8 mouse cellular contexts compared by ENCODE assay signal in genomic region chr11:76449520-76450201, GRCm38 (mm10). TPM values are rescaled to one million over a fixed set of nuclear protein-coding genes. Genes with fewer than 3 reads are reported as not detected.
A peak's percentile ranks its signal among the peaks of the same experiment; 100 is the strongest.
DNase-seq lines count a peak whose midpoint lies in the region; ATAC-seq lines count a peak whose summit lies in the region.

No protein-coding gene starts in this region.

- no peak overlapping the region for H3K4me3 ChIP-seq in lung, embryonic 15.5 days
- no peak overlapping the region for H3K4me3 ChIP-seq in forebrain, embryonic 13.5 days
- H3K4me3 ChIP-seq in heart, embryonic 14.5 days (ENCODE audit: control insufficient read depth in 1 of 2, insufficient read depth in 1 of 2, low read depth in 1 of 2, low read length in 2 of 2): no peak overlapping the region
- peak overlapping the region; percentile 14; the same call in 1 of the 2 replicates for H3K4me3 ChIP-seq in midbrain, embryonic 10.5 days

- peaks cover 7% of the 10 kb centered on the region for H3K4me1 ChIP-seq in lung, embryonic 15.5 days
- H3K4me1 ChIP-seq in forebrain, embryonic 13.5 days: peaks cover 56% of the 10 kb centered on the region
- peaks cover 5 to 24% of the 10 kb centered on the region in 2 experiments; a peak in 3 of 4 replicates for H3K4me1 ChIP-seq in heart, embryonic 14.5 days (ENCODE audit: control insufficient read depth in 2 of 2, insufficient read depth in 2 of 2, low read length in 2 of 2)
- H3K4me1 ChIP-seq in midbrain, embryonic 10.5 days: peaks cover 67% of the 10 kb centered on the region

- 38% methylated on average over 15 of the region's 15 CpGs for WGBS in lung, embryonic 15.5 days
- WGBS in forebrain, embryonic 13.5 days: 34% methylated on average over 15 of the region's 15 CpGs
- 50% methylated on average over 15 of the region's 15 CpGs for WGBS in heart, embryonic 14.5 days
- 48% methylated on average over 15 of the region's 15 CpGs for WGBS in midbrain, embryonic 10.5 days

- H3K4me2 ChIP-seq in lung, embryonic 15.5 days: no peak overlapping the region
- H3K4me2 ChIP-seq in forebrain, embryonic 13.5 days: peak overlapping the region; percentile 27
- no peak overlapping the region for H3K4me2 ChIP-seq in heart, embryonic 14.5 days (ENCODE audit: low read length)

- H3K36me3 ChIP-seq in lung, embryonic 15.5 days: peaks cover 28% of the 10 kb centered on the region
- H3K36me3 ChIP-seq in forebrain, embryonic 13.5 days (ENCODE audit: poor library complexity, severe bottlenecking): peaks cover 58% of the 10 kb centered on the region
- H3K36me3 ChIP-seq in heart, embryonic 14.5 days (ENCODE audit: control insufficient read depth, insufficient read depth, low read length): peaks cover 61% of the 10 kb centered on the region
- H3K36me3 ChIP-seq in midbrain, embryonic 10.5 days: peaks cover 35% of the 10 kb centered on the region

- peak overlapping the region; percentile 30; the same call in 1 of the 2 replicates for H3K27ac ChIP-seq in lung, embryonic 15.5 days
- peak overlapping the region; percentile 96 for H3K27ac ChIP-seq in forebrain, embryonic 13.5 days
- peak overlapping the region; percentile 56 to 67 for H3K27ac ChIP-seq in heart, embryonic 14.5 days (replicated peaks in 1 of 2; ENCODE audit: control insufficient read depth in 1 of 2, insufficient read depth in 1 of 2, low read depth in 2 of 2, low read length in 2 of 2)
- H3K27ac ChIP-seq in midbrain, embryonic 10.5 days (replicated peaks): peak overlapping the region; percentile 85

- no peaks in the 10 kb centered on the region for H3K9me3 ChIP-seq in lung, embryonic 15.5 days
- H3K9me3 ChIP-seq in forebrain, embryonic 13.5 days (replicated peaks): no peaks in the 10 kb centered on the region
- H3K9me3 ChIP-seq in heart, embryonic 14.5 days (ENCODE audit: control insufficient read depth, low read length): no peaks in the 10 kb centered on the region
- no peaks in the 10 kb centered on the region for H3K9me3 ChIP-seq in midbrain, embryonic 10.5 days (replicated peaks)

- ATAC-seq in lung, embryonic 15.5 days (ENCODE audit: borderline replicate concordance, extremely low read depth, low FRiP score, low TSS enrichment): no peak
- ATAC-seq in forebrain, embryonic 13.5 days: peak; percentile 68
- 0 out of 2 replicates have a peak, but pooled peaks have one; percentile 15 for ATAC-seq in heart, embryonic 14.5 days (ENCODE audit: insufficient number of reproducible peaks, insufficient read depth, low FRiP score, low read depth)

- DNase-seq in lung, postnatal 25 days (ENCODE audit: low spot score): no peak
- DNase-seq in kidney, postnatal 25 days: peak; percentile 60 to 82
- no peak for DNase-seq in midbrain, embryonic 10.5 days (ENCODE audit: low spot score)
- peak; percentile 70 for DNase-seq in right cerebral cortex, postnatal 4 days
- DNase-seq in spleen, postnatal 36 days (ENCODE audit: low spot score in 2 of 2): no peak

- no peak overlapping the region for H3K9ac ChIP-seq in lung, embryonic 15.5 days
- peak overlapping the region; percentile 57 for H3K9ac ChIP-seq in forebrain, embryonic 13.5 days
- no peak overlapping the region for H3K9ac ChIP-seq in heart, embryonic 14.5 days (ENCODE audit: low read length)

- H3K27me3 ChIP-seq in lung, embryonic 15.5 days: no peaks in the 10 kb centered on the region
- H3K27me3 ChIP-seq in forebrain, embryonic 13.5 days: no peaks in the 10 kb centered on the region
- H3K27me3 ChIP-seq in heart, embryonic 14.5 days (ENCODE audit: control insufficient read depth, insufficient read depth, low read length): no peaks in the 10 kb centered on the region
- peaks cover 80% of the 10 kb centered on the region for H3K27me3 ChIP-seq in midbrain, embryonic 10.5 days (ENCODE audit: low read depth, poor library complexity, severe bottlenecking)

RNA-seq across cellular contexts. Expression of gene Timm22, which starts 42.9 kb away (rescaled TPM):
- polyA plus RNA-seq in lung, embryonic 15.5 days (2015; fragmentation: Nextera tagmentation; extraction: Ambion mirVana): 105 and 106 TPM in 2 replicates
- 102 and 104 TPM in 2 replicates for polyA plus RNA-seq in forebrain, embryonic 13.5 days (2015; fragmentation: Nextera tagmentation; extraction: Ambion mirVana)
- 93.4 and 96.2 TPM in 2 replicates for polyA plus RNA-seq in heart, embryonic 14.5 days (2014; fragmentation: Nextera tagmentation; extraction: Ambion mirVana)
- polyA plus RNA-seq in midbrain, embryonic 10.5 days (2016; fragmentation: Nextera tagmentation; extraction: Ambion mirVana): 127 and 128 TPM in 2 replicates

RNA-seq across cellular contexts. Expression of gene Nxn, which starts 50.7 kb away (rescaled TPM):
- 24.0 and 24.4 TPM in 2 replicates for polyA plus RNA-seq in lung, embryonic 15.5 days (2015; fragmentation: Nextera tagmentation; extraction: Ambion mirVana)
- polyA plus RNA-seq in forebrain, embryonic 13.5 days (2015; fragmentation: Nextera tagmentation; extraction: Ambion mirVana): 23.4 and 29.9 TPM in 2 replicates
- 23.7 and 26.8 TPM in 2 replicates for polyA plus RNA-seq in heart, embryonic 14.5 days (2014; fragmentation: Nextera tagmentation; extraction: Ambion mirVana)
- 59.3 and 59.5 TPM in 2 replicates for polyA plus RNA-seq in midbrain, embryonic 10.5 days (2016; fragmentation: Nextera tagmentation; extraction: Ambion mirVana)

Comparison
In these comparisons a context has a peak if more than half of its experiments do, and no peak if none do; other contexts are left out.
1. H3K27ac ChIP-seq: peak in every context shown above with its lines; median percentile 96 in forebrain, embryonic 13.5 days; 85 in midbrain, embryonic 10.5 days; 62 in heart, embryonic 14.5 days; 30 in lung, embryonic 15.5 days.
2. DNase-seq: peak in kidney, postnatal 25 days (2 of 2) and right cerebral cortex, postnatal 4 days (single experiment); none in lung, postnatal 25 days (single experiment), midbrain, embryonic 10.5 days (single experiment) and spleen, postnatal 36 days (0 of 2).